Mouse (Mus musculus) midbrain, embryonic 15.5 days (tissue): ENCODE measurements around the gene Sgms2. TPM values are rescaled to one million over a fixed set of nuclear protein-coding genes. Genes with fewer than 3 reads are reported as not detected.

Experiments
- ATAC-seq: fragments of 200-750 bp; cut with Nextera tagmentation; replicated peaks from 2 replicates; pipeline ENCODE4 v1.8.0; 2017; ENCODE audit warnings: moderate TSS enrichment
- H3K27ac ChIP-seq: fragments of 300-500 bp; sonication (generic); 2 replicates; pipeline ENCODE4 v1.5.1; 2015; ENCODE audit warnings: mild to moderate bottlenecking, inconsistent platforms
- H3K27me3 ChIP-seq: fragments of 300-500 bp; sonication (generic); replicated peaks from 2 replicates; pipeline ENCODE4 v1.6.1; 2015; ENCODE audit warnings: inconsistent platforms
- H3K36me3 ChIP-seq: fragments of 300-500 bp; sonication (generic); replicated peaks from 2 replicates; pipeline ENCODE4 v1.6.1; 2015; ENCODE audit warnings: inconsistent platforms
- H3K4me1 ChIP-seq: fragments of 300-500 bp; sonication (generic); 2 replicates; pipeline ENCODE4 v1.6.1; 2015; ENCODE audit warnings: inconsistent platforms
- H3K4me2 ChIP-seq: fragments of 300-500 bp; sonication (generic); 2 replicates; pipeline ENCODE4 v1.6.1; 2015; ENCODE audit warnings: inconsistent platforms, mild to moderate bottlenecking, moderate library complexity
- H3K4me3 ChIP-seq: fragments of 300-500 bp; sonication (generic); 2 replicates; pipeline ENCODE4 v1.5.1; 2015; ENCODE audit warnings: mild to moderate bottlenecking, inconsistent platforms
- H3K9ac ChIP-seq: fragments of 300-500 bp; sonication (generic); 2 replicates; pipeline ENCODE4 v1.6.1; 2015; ENCODE audit warnings: mild to moderate bottlenecking, inconsistent platforms
- H3K9me3 ChIP-seq: fragments of 300-500 bp; sonication (generic); 2 replicates; pipeline ENCODE4 v1.6.1; 2016; ENCODE audit warnings: inconsistent platforms
- WGBS: fragments of 180-500 bp; shearing (Covaris S2); methylation state at CpG from one replicate; pipeline ENCODE4 v1.1.7; 2015; ENCODE audit warnings: mixed read lengths; 5-methylcytosine and 5-hydroxymethylcytosine counted together
- polyA plus RNA-seq: library from polyadenylated mRNA; unstranded; fragments of >200 nt; fragmentation: Nextera tagmentation; extraction: Ambion mirVana; gene quantifications from 2 replicates; pipeline ENCODE4 v1.2.1, GENCODE M21; 2015

Gene Sgms2
- polyA plus RNA-seq = 1.4 TPM in 2 replicates

- peak within 1 kb of the TSS; percentile 98 for H3K4me2 ChIP-seq
- peaks cover 38% of the 10 kb centered on the region for H3K27me3 ChIP-seq
- no peak within 1 kb of the TSS for H3K27ac ChIP-seq
- no peaks in the 10 kb centered on the region for H3K9me3 ChIP-seq
- peak within 1 kb of the TSS; percentile 59 for H3K4me3 ChIP-seq
- H3K9ac ChIP-seq = peak within 1 kb of the TSS; percentile 58
- 90% methylated on average over 2 of the region's 2 CpGs for WGBS
- no peak for ATAC-seq
- H3K4me1 ChIP-seq = peaks cover 13% of the 10 kb centered on the region
- H3K36me3 ChIP-seq = no peaks in the 10 kb centered on the region
Observed at GRCm38 (mm10) chr3:131491361-131491925, at the start of gene Sgms2. Gene Sgms2, minus strand, starts transcription at chr3:131491411.

GRCm38 (mm10) chr3:131525229-131525628, 34.0 kb upstream of the Sgms2 start:
- Histone ChIP-seq H3K36me3 (no peaks in the 10 kb centered on the region), H3K4me3 (no peak overlapping the region), H3K4me1 (no peaks in the 10 kb centered on the region), H3K4me2 (no peak overlapping the region), H3K9ac (no peak overlapping the region), H3K9me3 (no peaks in the 10 kb centered on the region), H3K27me3 (no peaks in the 10 kb centered on the region), H3K27ac (no peak overlapping the region)
- 92% methylated on average over 3 of the region's 3 CpGs for WGBS
- ATAC-seq = no peak

GRCm38 (mm10) chr3:131524779-131525178, 33.6 kb upstream of the Sgms2 start:
- Histone ChIP-seq H3K9ac (no peak overlapping the region), H3K9me3 (no peaks in the 10 kb centered on the region), H3K4me1 (no peaks in the 10 kb centered on the region), H3K27me3 (no peaks in the 10 kb centered on the region), H3K4me3 (no peak overlapping the region), H3K4me2 (no peak overlapping the region), H3K27ac (no peak overlapping the region), H3K36me3 (no peaks in the 10 kb centered on the region)
- ATAC-seq = no peak
- WGBS = 14% methylated on average over 11 of the region's 11 CpGs

- H3K36me3 ChIP-seq = no peaks in the 10 kb centered on the region
- H3K27ac ChIP-seq = no peak overlapping the region
- H3K4me3 ChIP-seq = no peak overlapping the region
- no peaks in the 10 kb centered on the region for H3K4me1 ChIP-seq
- H3K9me3 ChIP-seq = no peaks in the 10 kb centered on the region
- no peak overlapping the region for H3K9ac ChIP-seq
- H3K4me2 ChIP-seq = no peak overlapping the region
- 81% methylated on average over 5 of the region's 5 CpGs for WGBS
- ATAC-seq = no peak
- no peaks in the 10 kb centered on the region for H3K27me3 ChIP-seq
Observed at GRCm38 (mm10) chr3:131524210-131524609, 33.0 kb upstream of the Sgms2 start.

- H3K4me2 ChIP-seq = no peak overlapping the region
- WGBS = 87% methylated on average over 9 of the region's 9 CpGs
- ATAC-seq = no peak
- H3K4me3 ChIP-seq = no peak overlapping the region
- no peaks in the 10 kb centered on the region for H3K4me1 ChIP-seq
- no peak overlapping the region for H3K9ac ChIP-seq
- H3K27me3 ChIP-seq = no peaks in the 10 kb centered on the region
- no peak overlapping the region for H3K27ac ChIP-seq
- H3K9me3 ChIP-seq = no peaks in the 10 kb centered on the region
- no peaks in the 10 kb centered on the region for H3K36me3 ChIP-seq
Observed at GRCm38 (mm10) chr3:131523749-131524148, 32.5 kb upstream of the Sgms2 start.

GRCm38 (mm10) chr3:131522243-131522642, 31.0 kb upstream of the Sgms2 start:
- ATAC-seq = no peak
- Histone ChIP-seq H3K9me3 (no peaks in the 10 kb centered on the region), H3K4me3 (no peak overlapping the region), H3K4me2 (no peak overlapping the region), H3K36me3 (no peaks in the 10 kb centered on the region), H3K27ac (no peak overlapping the region), H3K27me3 (no peaks in the 10 kb centered on the region), H3K9ac (no peak overlapping the region), H3K4me1 (no peaks in the 10 kb centered on the region)
- 82% methylated on average over 7 of the region's 7 CpGs for WGBS

GRCm38 (mm10) chr3:131521206-131521605, 30.0 kb upstream of the Sgms2 start:
- Histone ChIP-seq H3K27ac (no peak overlapping the region), H3K4me1 (no peaks in the 10 kb centered on the region), H3K27me3 (no peaks in the 10 kb centered on the region), H3K4me2 (no peak overlapping the region), H3K9ac (no peak overlapping the region), H3K4me3 (no peak overlapping the region), H3K9me3 (no peaks in the 10 kb centered on the region), H3K36me3 (no peaks in the 10 kb centered on the region)
- ATAC-seq = no peak
- 50% methylated on average over 4 of the region's 4 CpGs for WGBS

GRCm38 (mm10) chr3:131517756-131518155, 26.5 kb upstream of the Sgms2 start:
- ATAC-seq = no peak
- 68% methylated on average over 6 of the region's 6 CpGs for WGBS
- Histone ChIP-seq H3K4me2 (no peak overlapping the region), H3K9me3 (no peaks in the 10 kb centered on the region), H3K4me3 (no peak overlapping the region), H3K36me3 (no peaks in the 10 kb centered on the region), H3K27ac (no peak overlapping the region), H3K9ac (no peak overlapping the region), H3K27me3 (no peaks in the 10 kb centered on the region), H3K4me1 (no peaks in the 10 kb centered on the region)

GRCm38 (mm10) chr3:131516332-131516999, 25.3 kb upstream of the Sgms2 start:
- ATAC-seq = no peak
- Histone ChIP-seq H3K9me3 (no peaks in the 10 kb centered on the region), H3K4me2 (no peak overlapping the region), H3K36me3 (no peaks in the 10 kb centered on the region), H3K27ac (no peak overlapping the region), H3K9ac (no peak overlapping the region), H3K4me3 (no peak overlapping the region), H3K27me3 (no peaks in the 10 kb centered on the region), H3K4me1 (no peaks in the 10 kb centered on the region)
- 87% methylated on average over 7 of the region's 7 CpGs for WGBS

GRCm38 (mm10) chr3:131511616-131512015, 20.4 kb upstream of the Sgms2 start:
- H3K4me1 ChIP-seq = no peaks in the 10 kb centered on the region
- no peak for ATAC-seq
- no peaks in the 10 kb centered on the region for H3K27me3 ChIP-seq
- H3K27ac ChIP-seq = no peak overlapping the region
- no peak overlapping the region for H3K9ac ChIP-seq
- 65% methylated on average over 8 of the region's 8 CpGs for WGBS
- no peak overlapping the region for H3K4me3 ChIP-seq
- no peaks in the 10 kb centered on the region for H3K9me3 ChIP-seq
- H3K36me3 ChIP-seq = no peaks in the 10 kb centered on the region
- H3K4me2 ChIP-seq = no peak overlapping the region

GRCm38 (mm10) chr3:131508024-131508423, 16.8 kb upstream of the Sgms2 start:
- H3K36me3 ChIP-seq = no peaks in the 10 kb centered on the region
- no peaks in the 10 kb centered on the region for H3K27me3 ChIP-seq
- no peak overlapping the region for H3K4me2 ChIP-seq
- H3K9me3 ChIP-seq = no peaks in the 10 kb centered on the region
- H3K9ac ChIP-seq = no peak overlapping the region
- H3K4me3 ChIP-seq = no peak overlapping the region
- H3K4me1 ChIP-seq = no peaks in the 10 kb centered on the region
- no peak for ATAC-seq
- WGBS = 78% methylated on average over 2 of the region's 2 CpGs
- no peak overlapping the region for H3K27ac ChIP-seq

- H3K27ac ChIP-seq = no peak overlapping the region
- WGBS = 91% methylated on average over 14 of the region's 14 CpGs
- no peak for ATAC-seq
- H3K9ac ChIP-seq = no peak overlapping the region
- no peaks in the 10 kb centered on the region for H3K4me1 ChIP-seq
- no peaks in the 10 kb centered on the region for H3K27me3 ChIP-seq
- H3K9me3 ChIP-seq = no peaks in the 10 kb centered on the region
- H3K4me2 ChIP-seq = no peak overlapping the region
- no peaks in the 10 kb centered on the region for H3K36me3 ChIP-seq
- H3K4me3 ChIP-seq = no peak overlapping the region
Observed at GRCm38 (mm10) chr3:131504595-131505223, 13.5 kb upstream of the Sgms2 start.
